Mouse (Mus musculus) brain, adult 10 weeks (tissue): ENCODE data around the gene Eif3l. TPM values are rescaled to one million over a fixed set of nuclear protein-coding genes. Genes with fewer than 3 reads are reported as not detected.

ENCODE experiments used
- polyA plus RNA-seq: library from polyadenylated mRNA; stranded (reverse); fragments of 350-450 nt; fragmentation: Illumina TruSeq; extraction: RNeasy Lipid Tissue Mini Kit (QIAGEN cat#74804); gene quantifications from one replicate; pipeline ENCODE4 v1.2.3, GENCODE M21; 2015; ENCODE audit warnings: low read depth, low replicate concordance

The Eif3l gene
- 88.2 TPM for polyA plus RNA-seq

GRCm38 (mm10) chr15:79074913-79075532, at the start of gene Eif3l:
Eif3l (plus strand) TSS chr15:79075179.

DNA sequence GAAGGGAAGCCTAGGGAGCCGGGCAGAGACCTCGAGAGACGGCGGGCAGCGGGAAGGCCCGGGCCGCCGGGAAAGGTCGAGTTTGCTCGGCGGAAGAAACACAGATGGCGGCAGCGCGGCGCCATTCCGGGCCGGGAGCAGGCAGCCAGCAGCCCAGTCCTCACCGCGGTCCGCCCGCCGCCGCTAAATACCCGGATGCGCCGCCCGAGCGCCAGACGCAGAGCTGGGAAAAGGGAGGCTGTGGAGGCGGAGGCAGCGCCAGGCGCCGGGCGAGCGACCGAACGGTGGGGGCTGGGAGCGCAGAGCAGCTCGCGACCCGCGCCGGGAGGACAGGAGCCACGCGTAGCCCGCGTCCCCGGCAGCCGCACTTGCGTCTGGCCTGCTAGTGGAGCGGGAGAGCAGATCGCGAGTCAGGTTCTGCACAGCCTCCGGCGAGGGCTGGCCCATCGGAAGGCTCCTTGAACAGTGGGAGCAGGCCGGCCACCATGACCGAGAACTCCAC, 46.7 kb upstream of the Eif3l start, which contains the start of gene H1f0:
TSS of gene H1f0 (plus strand) at position 214 of the 502 bp plus-strand sequence.

GRCm38 (mm10) chr15:79041585-79041984, 33.4 kb upstream of the Eif3l start, which contains the start of gene Galr3:
Galr3 (plus strand) TSS chr15:79041885.

DNA sequence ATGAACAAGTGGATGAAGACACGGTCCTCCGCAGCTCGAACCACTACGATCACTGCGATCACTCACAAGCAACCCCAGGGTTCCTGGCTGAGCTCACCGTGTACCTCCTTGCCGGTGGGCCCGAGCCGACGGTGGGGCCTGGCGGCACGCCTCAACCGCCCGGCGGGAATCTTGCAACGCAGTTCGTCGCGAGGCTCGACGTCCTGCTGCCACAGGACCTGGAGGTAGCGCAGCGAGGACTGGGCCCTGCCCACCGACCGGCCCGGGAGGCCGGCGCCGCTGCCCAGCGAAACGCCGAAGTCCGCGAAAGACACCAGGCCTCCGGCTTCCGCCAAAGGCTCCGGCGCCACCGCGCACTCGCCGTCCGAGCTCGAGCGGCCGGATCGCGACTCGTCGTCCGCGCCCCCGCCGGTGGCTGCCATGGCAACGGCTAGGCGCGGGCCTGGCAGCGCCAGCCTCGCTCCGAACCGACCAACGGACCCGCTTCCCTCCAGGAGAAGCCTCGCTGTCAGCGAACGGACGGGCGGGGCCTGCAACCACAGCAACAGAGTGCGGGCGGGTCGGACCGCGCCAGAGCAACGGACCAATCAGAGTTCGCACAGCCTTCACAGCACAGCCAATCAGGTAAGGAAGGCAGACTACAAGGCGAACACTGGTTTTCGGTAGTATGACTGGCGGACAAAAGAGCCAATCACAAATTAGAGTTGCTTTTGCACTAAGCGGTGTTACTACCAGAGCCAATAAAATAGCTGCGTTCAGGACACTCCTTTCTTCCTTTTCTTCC, 12.4 kb upstream of the Eif3l start, which contains the start of gene Ankrd54:
TSS of gene Ankrd54 (minus strand) at position 518 of the 784 bp plus-strand sequence.

GRCm38 (mm10) chr15:79108421-79109320, 33.7 kb downstream of the Eif3l start, which contains the start of gene Micall1:
Micall1 (plus strand) TSS chr15:79108898.

DNA sequence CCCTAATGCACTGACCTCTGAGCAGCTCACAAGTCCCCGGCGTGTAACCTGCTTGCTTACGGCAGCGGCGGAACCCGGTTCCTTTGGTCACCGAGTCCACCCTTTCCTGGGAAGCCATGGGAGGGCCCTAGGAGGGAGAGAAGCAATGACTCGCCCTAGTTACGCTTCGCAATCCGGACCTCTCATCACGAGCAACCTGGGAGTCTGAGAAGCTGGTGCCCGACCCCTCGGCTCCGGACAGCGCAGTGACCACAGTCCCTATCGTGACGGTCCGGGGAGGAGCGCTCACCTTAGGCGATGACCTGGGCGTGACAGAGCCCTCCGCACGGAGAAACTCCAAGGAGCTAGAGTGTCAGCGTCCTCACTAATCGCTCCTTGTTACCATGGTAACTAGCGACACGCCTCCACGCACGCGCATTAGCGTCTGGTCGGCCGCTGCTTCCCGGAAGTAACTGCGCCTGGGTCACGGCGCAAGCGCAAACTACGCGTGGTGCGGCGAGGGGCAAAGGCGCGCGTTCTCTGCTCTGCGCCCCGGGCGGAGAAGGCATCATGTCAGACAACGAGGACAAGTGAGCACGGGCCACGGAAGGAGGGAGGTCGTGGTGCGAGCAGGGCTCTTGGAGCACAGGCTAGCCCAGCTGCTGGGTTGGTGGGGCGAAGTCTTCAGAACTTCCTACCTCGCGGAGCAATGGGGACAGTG, 66.0 kb downstream of the Eif3l start, which contains the start of the genes Polr2f and 1700088E04Rik:
TSS of gene Polr2f (plus strand) at position 144 of the 700 bp plus-strand sequence.
TSS of gene 1700088E04Rik (minus strand) at position 388 of the 700 bp plus-strand sequence.

Other genes with a start within 250 kb of the Eif3l start
- 21.6 TPM for gene Cdc42ep1, start 232.6 kb upstream of the Eif3l start, polyA plus RNA-seq
- gene Lgals2, start 219.7 kb upstream of the Eif3l start, polyA plus RNA-seq, result not detected
- 48.9 TPM for gene Gga1, start 198.0 kb upstream of the Eif3l start, polyA plus RNA-seq
- gene Gm49510, start 175.5 kb upstream of the Eif3l start, polyA plus RNA-seq, result not detected
- gene Sh3bp1, start 175.4 kb upstream of the Eif3l start, polyA plus RNA-seq, result 21.5 TPM
- 188 TPM for gene Pdxp, start 161.3 kb upstream of the Eif3l start, polyA plus RNA-seq
- 46.4 TPM for gene Lgals1, start 148.5 kb upstream of the Eif3l start, polyA plus RNA-seq
- gene Nol12, start 140.2 kb upstream of the Eif3l start, polyA plus RNA-seq, result 42.8 TPM
- 7.6 TPM for gene Triobp, start 127.5 kb upstream of the Eif3l start, polyA plus RNA-seq
- 136 TPM for gene H1f0, start 46.7 kb upstream of the Eif3l start, polyA plus RNA-seq
- not detected for gene Galr3, start 33.3 kb upstream of the Eif3l start, polyA plus RNA-seq
- gene Ankrd54, start 12.3 kb upstream of the Eif3l start, polyA plus RNA-seq, result 20.0 TPM
- 24.2 TPM for gene Micall1, start 33.7 kb downstream of the Eif3l start, polyA plus RNA-seq
- gene Polr2f, start 65.8 kb downstream of the Eif3l start, polyA plus RNA-seq, result 122 TPM
- gene 1700088E04Rik, start 66.1 kb downstream of the Eif3l start, polyA plus RNA-seq, result 13.7 TPM
- gene Sox10, start 90.1 kb downstream of the Eif3l start, polyA plus RNA-seq, result 34.4 TPM
- 55.9 TPM for gene Pick1, start 154.0 kb downstream of the Eif3l start, polyA plus RNA-seq
- gene Gm49486, start 154.2 kb downstream of the Eif3l start, polyA plus RNA-seq, result not detected
- 1.1 TPM for gene Slc16a8, start 179.6 kb downstream of the Eif3l start, polyA plus RNA-seq
- 3.3 TPM for gene Baiap2l2, start 210.4 kb downstream of the Eif3l start, polyA plus RNA-seq